Mouse (Mus musculus): Measurements from ENCODE around the gene Atp6v1g1. TPM values are rescaled to one million over a fixed set of nuclear protein-coding genes. Genes with fewer than 3 reads are reported as not detected.

Gene Atp6v1g1
- 414 and 443 TPM in 2 replicates for polyA plus RNA-seq (2015; fragmentation: Nextera tagmentation; extraction: Ambion mirVana)

DNA sequence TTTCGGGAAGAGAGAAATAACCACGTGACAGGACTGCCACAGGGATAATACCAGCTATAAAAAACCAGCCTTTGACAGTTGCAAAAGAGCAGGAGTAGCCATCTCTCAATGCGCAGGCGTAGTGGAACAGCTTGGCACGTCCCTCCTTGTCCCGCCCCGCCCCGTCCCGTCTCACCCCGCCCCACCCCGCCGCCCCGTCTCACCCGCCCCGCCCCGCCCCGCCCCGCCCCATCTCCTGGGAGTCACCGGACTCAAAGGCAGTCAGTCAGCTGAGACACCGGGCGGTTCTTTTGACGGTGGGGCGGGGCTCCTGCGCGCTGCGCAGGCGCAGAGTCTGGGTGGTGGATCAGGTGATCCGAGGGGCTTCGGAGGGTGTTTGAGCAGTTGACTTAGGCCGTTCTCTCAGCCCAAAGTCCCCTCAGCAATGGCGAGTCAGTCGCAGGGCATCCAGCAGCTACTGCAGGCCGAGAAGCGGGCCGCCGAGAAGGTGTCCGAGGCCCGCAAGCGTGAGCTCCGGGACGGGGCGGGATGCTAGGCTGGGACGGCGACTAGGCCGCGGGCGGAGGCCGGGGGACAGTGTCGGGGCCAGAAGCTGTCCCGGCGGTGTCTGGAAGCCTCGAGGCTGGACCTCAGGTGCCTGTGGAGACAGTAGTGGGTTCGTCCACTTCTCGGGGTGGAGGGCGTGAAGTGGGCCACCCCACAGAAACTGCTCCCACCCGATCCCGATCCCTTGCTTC is at the start of gene Atp6v1g1:
Gene Atp6v1g1, plus strand, starts transcription at position 279 of the 737 bp plus-strand sequence.
- peak within 1 kb of the TSS; percentile 90 for H3K4me2 ChIP-seq (ENCODE audit: low read length)
- no peaks in the 10 kb centered on the region for H3K27me3 ChIP-seq (ENCODE audit: control insufficient read depth, insufficient read depth, low read depth, low read length)
- peak within 1 kb of the TSS; percentile 86 for H3K27ac ChIP-seq (ENCODE audit: low read length)
- peak within 1 kb of the TSS; percentile 66 for H3K4me3 ChIP-seq (ENCODE audit: low read depth, low read length)
- H3K9ac ChIP-seq (ENCODE audit: low read depth, low read length): peak within 1 kb of the TSS; percentile 92
- peak; percentile 97 for ATAC-seq
- whole genome bisulfite sequencing: 2% methylated on average over 32 of the region's 57 CpGs
- H3K9me3 ChIP-seq (replicated peaks; ENCODE audit: control insufficient read depth, low read length, poor library complexity, severe bottlenecking): no peaks in the 10 kb centered on the region
- H3K4me1 ChIP-seq (ENCODE audit: control insufficient read depth, insufficient read depth, low read length): peaks cover 25% of the 10 kb centered on the region
- peaks cover 13% of the 10 kb centered on the region for H3K36me3 ChIP-seq (ENCODE audit: control insufficient read depth, insufficient read depth, low read length)

DNA sequence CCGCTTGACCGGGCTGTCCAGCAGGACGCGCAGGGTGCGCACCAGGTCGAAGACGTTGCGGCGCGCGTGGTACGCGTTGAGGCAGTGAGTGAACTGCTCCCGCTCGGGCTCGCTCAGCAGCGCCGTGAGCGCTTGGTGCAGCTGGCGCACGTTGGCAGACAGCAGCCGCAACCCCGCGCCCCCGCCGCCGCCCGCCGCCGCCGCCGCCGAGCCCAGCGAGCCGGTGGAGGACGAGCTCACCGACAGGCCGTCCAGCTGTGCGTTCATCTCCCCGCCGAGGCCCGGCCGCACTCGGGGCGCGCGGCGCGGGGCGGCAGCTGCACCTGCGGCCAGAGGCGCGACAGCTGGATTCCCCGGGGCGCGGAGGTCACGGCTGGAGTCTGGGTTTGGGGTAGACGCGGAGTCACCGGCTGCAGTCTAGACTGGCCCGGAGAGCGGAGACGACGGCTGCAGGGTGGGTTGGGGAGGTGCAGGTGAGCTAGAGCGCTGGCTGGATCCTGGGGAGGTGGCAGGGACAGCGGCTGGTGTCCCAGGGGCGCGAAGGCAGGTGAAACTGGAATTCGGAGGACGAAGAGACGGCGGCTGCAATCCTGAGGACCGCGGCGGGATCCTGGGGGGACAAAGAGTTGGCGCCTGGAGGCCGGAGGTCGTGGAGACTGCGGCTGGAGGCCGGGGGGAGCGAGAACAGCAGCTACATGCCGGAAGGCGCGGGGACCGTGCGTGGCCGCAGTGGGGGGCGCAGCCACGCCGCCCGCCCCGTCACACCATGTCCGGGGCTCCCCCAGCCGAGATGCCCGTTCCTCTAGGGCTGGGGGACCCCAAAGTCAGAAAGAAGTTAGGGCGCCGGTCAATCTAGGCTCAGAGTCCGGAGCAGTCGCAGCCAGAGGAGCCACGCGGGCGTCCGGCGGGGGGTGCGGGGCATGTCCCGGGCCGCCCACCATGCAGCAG is 49.3 kb upstream of the Atp6v1g1 start:
- H3K27ac ChIP-seq (ENCODE audit: low read length): peak overlapping the region; percentile 33; the same call in 1 of the 2 replicates
- H3K4me3 ChIP-seq (ENCODE audit: low read depth, low read length): peak overlapping the region; percentile 72
- peak overlapping the region; percentile 67 for H3K9ac ChIP-seq (ENCODE audit: low read depth, low read length)
- H3K27me3 ChIP-seq (ENCODE audit: control insufficient read depth, insufficient read depth, low read depth, low read length): no peaks in the 10 kb centered on the region; the same call in 1 of the 2 replicates
- ATAC-seq: peak; percentile 57
- WGBS: under 1% methylated on average over 101 of the region's 107 CpGs
- no peaks in the 10 kb centered on the region for H3K9me3 ChIP-seq (replicated peaks; ENCODE audit: control insufficient read depth, low read length, poor library complexity, severe bottlenecking)
- peak overlapping the region; percentile 91 for H3K4me2 ChIP-seq (ENCODE audit: low read length)
- H3K4me1 ChIP-seq (ENCODE audit: control insufficient read depth, insufficient read depth, low read length): peaks cover 18% of the 10 kb centered on the region
- no peaks in the 10 kb centered on the region for H3K36me3 ChIP-seq (ENCODE audit: control insufficient read depth, insufficient read depth, low read length)

DNA sequence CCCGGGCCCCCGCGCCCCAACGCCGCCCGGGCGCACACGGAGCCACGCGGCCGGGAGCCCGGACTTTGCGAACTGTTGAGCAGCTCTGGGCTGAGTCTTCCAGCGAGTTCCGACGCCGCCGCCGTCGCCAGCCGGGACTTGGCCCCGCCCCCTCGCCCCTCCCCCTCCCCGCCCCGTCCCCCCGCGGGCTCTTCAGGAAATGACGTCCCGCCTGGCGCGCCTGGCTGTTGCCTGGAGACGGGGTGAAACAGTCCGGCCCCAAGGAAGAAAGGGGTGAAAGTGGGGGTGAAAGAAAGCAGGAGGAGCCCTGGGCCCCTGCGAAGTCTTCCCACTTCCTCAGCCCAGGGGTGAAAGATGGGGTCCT is 48.7 kb upstream of the Atp6v1g1 start, which contains the start of gene Whrn:
Gene Whrn, minus strand, starts transcription at position 77 of the 364 bp plus-strand sequence.
- peak within 1 kb of the TSS; percentile 67 for H3K9ac ChIP-seq (ENCODE audit: low read depth, low read length)
- H3K27me3 ChIP-seq (ENCODE audit: control insufficient read depth, insufficient read depth, low read depth, low read length): no peaks in the 10 kb centered on the region; the same call in 1 of the 2 replicates
- H3K9me3 ChIP-seq (replicated peaks; ENCODE audit: control insufficient read depth, low read length, poor library complexity, severe bottlenecking): no peaks in the 10 kb centered on the region
- WGBS: under 1% methylated on average over 21 of the region's 34 CpGs
- H3K4me2 ChIP-seq (ENCODE audit: low read length): peak within 1 kb of the TSS; percentile 91
- H3K4me3 ChIP-seq (ENCODE audit: low read depth, low read length): peak within 1 kb of the TSS; percentile 72
- peak within 1 kb of the TSS; percentile 33; the same call in 1 of the 2 replicates for H3K27ac ChIP-seq (ENCODE audit: low read length)
- H3K36me3 ChIP-seq (ENCODE audit: control insufficient read depth, insufficient read depth, low read length): no peaks in the 10 kb centered on the region
- peaks cover 14% of the 10 kb centered on the region for H3K4me1 ChIP-seq (ENCODE audit: control insufficient read depth, insufficient read depth, low read length)
- ATAC-seq: peak; percentile 88

GRCm38 (mm10) chr4:63496312-63496711 is 48.3 kb upstream of the Atp6v1g1 start:
- Histone ChIP-seq H3K36me3 (ENCODE audit: control insufficient read depth, insufficient read depth, low read length) (no peaks in the 10 kb centered on the region), H3K4me1 (ENCODE audit: control insufficient read depth, insufficient read depth, low read length) (peaks cover 14% of the 10 kb centered on the region), H3K27me3 (ENCODE audit: control insufficient read depth, insufficient read depth, low read depth, low read length) (no peaks in the 10 kb centered on the region; the same call in 1 of the 2 replicates), H3K4me2 (ENCODE audit: low read length) (peak overlapping the region; percentile 91), H3K4me3 (ENCODE audit: low read depth, low read length) (peak overlapping the region; percentile 72), H3K9me3 (replicated peaks; ENCODE audit: control insufficient read depth, low read length, poor library complexity, severe bottlenecking) (no peaks in the 10 kb centered on the region), H3K9ac (ENCODE audit: low read depth, low read length) (peak overlapping the region; percentile 67), H3K27ac (ENCODE audit: low read length) (no peak overlapping the region)
- WGBS: 10% methylated on average over 6 of the region's 6 CpGs
- 0 out of 2 replicates have a peak, but pooled peaks have one; percentile 32 for ATAC-seq

DNA sequence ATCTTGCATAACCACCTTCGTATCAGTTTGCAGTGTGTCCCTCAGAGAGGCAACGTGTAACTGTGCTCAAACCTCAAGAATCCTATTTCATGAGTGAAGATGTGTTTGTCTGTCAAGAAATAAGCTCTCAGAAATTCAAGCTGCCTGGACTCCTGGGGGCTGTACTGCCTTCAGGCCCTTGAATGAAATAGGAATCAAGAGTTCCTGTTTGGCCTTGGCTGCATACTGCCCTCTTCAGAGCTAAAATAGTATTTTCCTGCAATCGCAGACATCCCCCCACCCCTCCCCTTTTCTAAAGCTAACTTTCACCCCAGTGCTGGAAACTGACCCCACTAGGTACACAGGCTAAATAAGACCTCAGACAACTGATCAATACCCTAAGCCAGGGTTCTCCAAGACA is 46.2 kb upstream of the Atp6v1g1 start:
- H3K9ac ChIP-seq (ENCODE audit: low read depth, low read length): no peak overlapping the region
- no peak overlapping the region for H3K4me3 ChIP-seq (ENCODE audit: low read depth, low read length)
- no peak overlapping the region for H3K4me2 ChIP-seq (ENCODE audit: low read length)
- H3K36me3 ChIP-seq (ENCODE audit: control insufficient read depth, insufficient read depth, low read length): no peaks in the 10 kb centered on the region
- H3K27ac ChIP-seq (ENCODE audit: low read length): no peak overlapping the region
- ATAC-seq: no peak
- no peaks in the 10 kb centered on the region; the same call in 1 of the 2 replicates for H3K27me3 ChIP-seq (ENCODE audit: control insufficient read depth, insufficient read depth, low read depth, low read length)
- H3K9me3 ChIP-seq (replicated peaks; ENCODE audit: control insufficient read depth, low read length, poor library complexity, severe bottlenecking): no peaks in the 10 kb centered on the region
- peaks cover 11% of the 10 kb centered on the region for H3K4me1 ChIP-seq (ENCODE audit: control insufficient read depth, insufficient read depth, low read length)
- WGBS: 33% methylated on average over 3 of the region's 3 CpGs

- Histone ChIP-seq H3K27ac (ENCODE audit: low read length) (no peak overlapping the region), H3K4me1 (ENCODE audit: control insufficient read depth, insufficient read depth, low read length) (peaks cover 3% of the 10 kb centered on the region), H3K27me3 (ENCODE audit: control insufficient read depth, insufficient read depth, low read depth, low read length) (no peaks in the 10 kb centered on the region), H3K9me3 (replicated peaks; ENCODE audit: control insufficient read depth, low read length, poor library complexity, severe bottlenecking) (no peaks in the 10 kb centered on the region), H3K36me3 (ENCODE audit: control insufficient read depth, insufficient read depth, low read length) (no peaks in the 10 kb centered on the region), H3K9ac (ENCODE audit: low read depth, low read length) (no peak overlapping the region), H3K4me3 (ENCODE audit: low read depth, low read length) (no peak overlapping the region), H3K4me2 (ENCODE audit: low read length) (no peak overlapping the region)
- ATAC-seq: no peak
- 24% methylated on average over 5 of the region's 5 CpGs for WGBS
Measured at GRCm38 (mm10) chr4:63501050-63501449, 43.5 kb upstream of the Atp6v1g1 start.

GRCm38 (mm10) chr4:63503949-63504348 is 40.6 kb upstream of the Atp6v1g1 start:
- 82% methylated on average over 5 of the region's 5 CpGs for WGBS
- no peak for ATAC-seq
- Histone ChIP-seq H3K9me3 (replicated peaks; ENCODE audit: control insufficient read depth, low read length, poor library complexity, severe bottlenecking) (no peaks in the 10 kb centered on the region), H3K27me3 (ENCODE audit: control insufficient read depth, insufficient read depth, low read depth, low read length) (no peaks in the 10 kb centered on the region), H3K4me3 (ENCODE audit: low read depth, low read length) (no peak overlapping the region), H3K4me1 (ENCODE audit: control insufficient read depth, insufficient read depth, low read length) (no peaks in the 10 kb centered on the region), H3K36me3 (ENCODE audit: control insufficient read depth, insufficient read depth, low read length) (no peaks in the 10 kb centered on the region), H3K4me2 (ENCODE audit: low read length) (no peak overlapping the region), H3K27ac (ENCODE audit: low read length) (no peak overlapping the region), H3K9ac (ENCODE audit: low read depth, low read length) (no peak overlapping the region)

- no peak for ATAC-seq
- Histone ChIP-seq H3K4me1 (ENCODE audit: control insufficient read depth, insufficient read depth, low read length) (no peaks in the 10 kb centered on the region), H3K27me3 (ENCODE audit: control insufficient read depth, insufficient read depth, low read depth, low read length) (no peaks in the 10 kb centered on the region), H3K4me2 (ENCODE audit: low read length) (no peak overlapping the region), H3K9me3 (replicated peaks; ENCODE audit: control insufficient read depth, low read length, poor library complexity, severe bottlenecking) (no peaks in the 10 kb centered on the region), H3K36me3 (ENCODE audit: control insufficient read depth, insufficient read depth, low read length) (no peaks in the 10 kb centered on the region), H3K4me3 (ENCODE audit: low read depth, low read length) (no peak overlapping the region), H3K9ac (ENCODE audit: low read depth, low read length) (no peak overlapping the region), H3K27ac (ENCODE audit: low read length) (no peak overlapping the region)
- 82% methylated on average over 5 of the region's 5 CpGs for WGBS
Measured at GRCm38 (mm10) chr4:63507478-63507877, 37.1 kb upstream of the Atp6v1g1 start.

Data from midbrain, embryonic 16.5 days (tissue).